Mouse (Mus musculus) neural tube, embryonic 13.5 days (tissue): ENCODE measurements around the gene Ppp4r3b. TPM values are rescaled to one million over a fixed set of nuclear protein-coding genes. Genes with fewer than 3 reads are reported as not detected.

Source experiments
- ATAC-seq: fragments of 200-750 bp; cut with Nextera tagmentation; 2 replicates; pipeline ENCODE4 v1.8.0; 2017; ENCODE audit warnings: low read depth, mild to moderate bottlenecking, moderate TSS enrichment, moderate library complexity
- H3K27ac ChIP-seq: fragments of 300-500 bp; sonication (generic); replicated peaks from 2 replicates; pipeline ENCODE4 v1.5.1; 2015; ENCODE audit warnings: moderate library complexity, mild to moderate bottlenecking, inconsistent platforms
- H3K27me3 ChIP-seq: fragments of 300-500 bp; sonication (generic); 2 replicates; pipeline ENCODE4 v1.6.1; 2015; ENCODE audit warnings: mild to moderate bottlenecking, inconsistent platforms
- H3K36me3 ChIP-seq: fragments of 300-500 bp; sonication (generic); 2 replicates; pipeline ENCODE4 v1.6.1; 2015; ENCODE audit warnings: mild to moderate bottlenecking, inconsistent platforms
- H3K4me1 ChIP-seq: fragments of 300-500 bp; sonication (generic); replicated peaks from 2 replicates; pipeline ENCODE4 v1.6.1; 2015; ENCODE audit warnings: inconsistent platforms
- H3K4me2 ChIP-seq: fragments of 300-500 bp; sonication (generic); 2 replicates; pipeline ENCODE4 v1.6.1; 2015; ENCODE audit warnings: inconsistent platforms, mild to moderate bottlenecking, moderate library complexity
- H3K4me3 ChIP-seq: fragments of 300-500 bp; sonication (generic); 2 replicates; pipeline ENCODE4 v1.5.1; 2015; ENCODE audit warnings: mild to moderate bottlenecking, inconsistent platforms
- H3K9ac ChIP-seq: fragments of 300-500 bp; sonication (generic); 2 replicates; pipeline ENCODE4 v1.6.1; 2015; ENCODE audit warnings: moderate library complexity, mild to moderate bottlenecking, inconsistent platforms
- H3K9me3 ChIP-seq: fragments of 300-500 bp; sonication (generic); 2 replicates; pipeline ENCODE4 v1.6.1; 2016; ENCODE audit warnings: inconsistent platforms
- WGBS: fragments of 180-500 bp; shearing (Covaris S2); methylation state at CpG from one replicate; pipeline ENCODE4 v1.1.7; 2015; 5-methylcytosine and 5-hydroxymethylcytosine counted together
- polyA plus RNA-seq: library from polyadenylated mRNA; unstranded; fragments of >200 nt; fragmentation: Nextera tagmentation; extraction: Ambion mirVana; gene quantifications from 2 replicates; pipeline ENCODE4 v1.2.1, GENCODE M21; 2015

Gene Ppp4r3b
- polyA plus RNA-seq, result 80.8 and 82.7 TPM in 2 replicates

GRCm38 (mm10) chr11:29172563-29173124 lies at the start of gene Ppp4r3b:
Gene Ppp4r3b, plus strand, starts transcription at chr11:29172890.
- under 1% methylated on average over 50 of the region's 50 CpGs for WGBS
- H3K4me1 ChIP-seq, result peaks cover 16% of the 10 kb centered on the region
- no peaks in the 10 kb centered on the region for H3K9me3 ChIP-seq
- no peaks in the 10 kb centered on the region for H3K36me3 ChIP-seq
- peak within 1 kb of the TSS; percentile 88 for H3K4me2 ChIP-seq
- ATAC-seq, result peak; percentile 99
- no peaks in the 10 kb centered on the region for H3K27me3 ChIP-seq
- H3K27ac ChIP-seq, result peak within 1 kb of the TSS; percentile 98
- H3K9ac ChIP-seq, result peak within 1 kb of the TSS; percentile 97
- H3K4me3 ChIP-seq, result peak within 1 kb of the TSS; percentile 97

GRCm38 (mm10) chr11:29129862-29130384 lies 42.8 kb upstream of the Ppp4r3b start:
- peak; percentile 68 for ATAC-seq
- H3K9me3 ChIP-seq, result no peaks in the 10 kb centered on the region
- no peak overlapping the region for H3K27ac ChIP-seq
- 65% methylated on average over 11 of the region's 11 CpGs for WGBS
- H3K27me3 ChIP-seq, result no peaks in the 10 kb centered on the region
- peak overlapping the region; percentile 83 for H3K9ac ChIP-seq
- peak overlapping the region; percentile 66 for H3K4me3 ChIP-seq
- H3K36me3 ChIP-seq, result peaks cover 12% of the 10 kb centered on the region
- H3K4me2 ChIP-seq, result peak overlapping the region; percentile 67
- peaks cover 10% of the 10 kb centered on the region for H3K4me1 ChIP-seq

- Histone ChIP-seq H3K36me3 (peaks cover 14% of the 10 kb centered on the region), H3K4me1 (peaks cover 10% of the 10 kb centered on the region), H3K9ac (peak within 1 kb of the TSS; percentile 83), H3K27me3 (no peaks in the 10 kb centered on the region), H3K9me3 (no peaks in the 10 kb centered on the region), H3K4me3 (peak within 1 kb of the TSS; percentile 66), H3K27ac (peak within 1 kb of the TSS; percentile 69), H3K4me2 (peak within 1 kb of the TSS; percentile 67)
- 4% methylated on average over 50 of the region's 50 CpGs for WGBS
- peak; percentile 100 for ATAC-seq
These were observed 42.0 kb upstream of the Ppp4r3b start, which contains the start of gene Pnpt1 for GRCm38 (mm10) chr11:29130385-29131355. Gene Pnpt1, plus strand, starts transcription at chr11:29130744.

GRCm38 (mm10) chr11:29140671-29141070 lies 32.0 kb upstream of the Ppp4r3b start:
- Histone ChIP-seq H3K4me2 (no peak overlapping the region), H3K27me3 (no peaks in the 10 kb centered on the region), H3K36me3 (peaks cover 35% of the 10 kb centered on the region), H3K4me3 (no peak overlapping the region), H3K4me1 (no peaks in the 10 kb centered on the region), H3K27ac (no peak overlapping the region), H3K9me3 (no peaks in the 10 kb centered on the region), H3K9ac (no peak overlapping the region)
- 79% methylated on average over 1 of the region's 1 CpGs for WGBS
- ATAC-seq, result no peak

- H3K27ac ChIP-seq, result no peak overlapping the region
- no peak for ATAC-seq
- no peak overlapping the region for H3K4me2 ChIP-seq
- H3K27me3 ChIP-seq, result no peaks in the 10 kb centered on the region
- H3K4me1 ChIP-seq, result no peaks in the 10 kb centered on the region
- peaks cover 56% of the 10 kb centered on the region for H3K36me3 ChIP-seq
- H3K9me3 ChIP-seq, result no peaks in the 10 kb centered on the region
- H3K9ac ChIP-seq, result no peak overlapping the region
- WGBS, result 90% methylated on average over 2 of the region's 2 CpGs
- H3K4me3 ChIP-seq, result no peak overlapping the region
These were observed 23.8 kb upstream of the Ppp4r3b start for GRCm38 (mm10) chr11:29148901-29149300.

GRCm38 (mm10) chr11:29163569-29163968 lies 9.1 kb upstream of the Ppp4r3b start:
- Histone ChIP-seq H3K4me1 (no peaks in the 10 kb centered on the region), H3K4me3 (no peak overlapping the region), H3K9ac (no peak overlapping the region), H3K9me3 (no peaks in the 10 kb centered on the region), H3K27ac (no peak overlapping the region), H3K36me3 (peaks cover 28% of the 10 kb centered on the region), H3K4me2 (no peak overlapping the region), H3K27me3 (no peaks in the 10 kb centered on the region)
- no peak for ATAC-seq
- WGBS, result 97% methylated on average over 4 of the region's 4 CpGs

- WGBS, result under 1% methylated on average over 34 of the region's 34 CpGs
- peak; percentile 42 for ATAC-seq
These were observed 715 bp upstream of the Ppp4r3b start for GRCm38 (mm10) chr11:29171959-29172391.

GRCm38 (mm10) chr11:29173125-29173631 lies 488 bp downstream of the Ppp4r3b start:
- H3K27me3 ChIP-seq, result no peaks in the 10 kb centered on the region
- H3K4me1 ChIP-seq, result peaks cover 16% of the 10 kb centered on the region
- no peaks in the 10 kb centered on the region for H3K36me3 ChIP-seq
- H3K4me2 ChIP-seq, result peak overlapping the region; percentile 88
- peak overlapping the region; percentile 97 for H3K4me3 ChIP-seq
- H3K9ac ChIP-seq, result peak overlapping the region; percentile 97
- WGBS, result under 1% methylated on average over 38 of the region's 38 CpGs
- ATAC-seq, result peak; percentile 82
- H3K9me3 ChIP-seq, result no peaks in the 10 kb centered on the region
- H3K27ac ChIP-seq, result peak overlapping the region; percentile 98

More at GRCm38 (mm10) chr11:29171959-29172391, 715 bp upstream of the Ppp4r3b start:
- Histone ChIP-seq H3K27ac (peak overlapping the region; percentile 68), H3K36me3 (no peaks in the 10 kb centered on the region), H3K9me3 (no peaks in the 10 kb centered on the region), H3K4me1 (peaks cover 16% of the 10 kb centered on the region), H3K9ac (peak overlapping the region; percentile 67), H3K27me3 (no peaks in the 10 kb centered on the region), H3K4me3 (peak overlapping the region; percentile 97), H3K4me2 (peak overlapping the region; percentile 78)

- no peak for ATAC-seq
- 0 out of 2 replicates have a peak, but pooled peaks cover 2% of the 10 kb centered on the region for H3K36me3 ChIP-seq
- H3K27me3 ChIP-seq, result no peaks in the 10 kb centered on the region
- no peaks in the 10 kb centered on the region for H3K9me3 ChIP-seq
- H3K4me1 ChIP-seq, result peaks cover 16% of the 10 kb centered on the region
- H3K27ac ChIP-seq, result peak overlapping the region; percentile 98
- 8% methylated on average over 13 of the region's 13 CpGs for WGBS
- H3K4me2 ChIP-seq, result peak overlapping the region; percentile 88
- peak overlapping the region; percentile 97 for H3K9ac ChIP-seq
- H3K4me3 ChIP-seq, result peak overlapping the region; percentile 97
These were observed 1.2 kb downstream of the Ppp4r3b start for GRCm38 (mm10) chr11:29173706-29174436.

GRCm38 (mm10) chr11:29179319-29179718 lies 6.6 kb downstream of the Ppp4r3b start:
- WGBS, result 100% methylated on average over 1 of the region's 1 CpGs
- peaks cover 17% of the 10 kb centered on the region for H3K36me3 ChIP-seq
- H3K4me2 ChIP-seq, result no peak overlapping the region
- no peak overlapping the region for H3K4me3 ChIP-seq
- no peak overlapping the region for H3K9ac ChIP-seq
- H3K27me3 ChIP-seq, result no peaks in the 10 kb centered on the region
- no peak for ATAC-seq
- H3K27ac ChIP-seq, result no peak overlapping the region
- H3K4me1 ChIP-seq, result no peaks in the 10 kb centered on the region
- no peaks in the 10 kb centered on the region for H3K9me3 ChIP-seq

GRCm38 (mm10) chr11:29180657-29181056 lies 8.0 kb downstream of the Ppp4r3b start:
- ATAC-seq, result no peak
- Histone ChIP-seq H3K27me3 (no peaks in the 10 kb centered on the region), H3K4me1 (no peaks in the 10 kb centered on the region), H3K4me2 (no peak overlapping the region), H3K36me3 (peaks cover 29% of the 10 kb centered on the region), H3K9me3 (no peaks in the 10 kb centered on the region), H3K9ac (no peak overlapping the region), H3K27ac (no peak overlapping the region), H3K4me3 (no peak overlapping the region)
- WGBS, result 84% methylated on average over 3 of the region's 3 CpGs
